Comparison of ENCODE assay signal across 8 mouse cellular contexts in genomic region chr11:95336568-95337128, GRCm38 (mm10). TPM values are rescaled to one million over a fixed set of nuclear protein-coding genes. Genes with fewer than 3 reads are reported as not detected.
A peak's percentile ranks its signal among the peaks of the same experiment; 100 is the strongest.
DNase-seq lines count a peak whose midpoint lies in the region; ATAC-seq and TF ChIP-seq lines count a peak whose summit lies in the region.

Gene Fam117a, plus strand, starts transcription at chr11:95337018.

- DNase-seq in c-Kit-negative CD71-positive TER-119-positive erythroid progenitor cells, embryonic 14.5 days (ENCODE audit: low read depth, low spot score) = peak; percentile 74
- peak; percentile 88 for DNase-seq in forebrain, embryonic 10.5 days (ENCODE audit: extremely low spot score, low spot score)
- DNase-seq in kidney, postnatal 10 days = peak; percentile 92
- DNase-seq in telencephalon, adult 2 months (ENCODE audit: low read depth, low spot score) = peak; percentile 84

- WGBS in forebrain, embryonic 10.5 days = 1% methylated on average over 26 of the region's 27 CpGs
- WGBS in heart, embryonic 14.5 days = under 1% methylated on average over 26 of the region's 27 CpGs
- WGBS in liver, embryonic 15.5 days (ENCODE audit: insufficient replicate concordance) = under 1% methylated on average over 23 of the region's 27 CpGs
- 1% methylated on average over 22 of the region's 27 CpGs for whole genome bisulfite sequencing in neural tube, embryonic 12.5 days

- peak within 1 kb of the TSS; percentile 83 for H3K9ac ChIP-seq in heart, embryonic 14.5 days (ENCODE audit: low read length)
- peak within 1 kb of the TSS; percentile 90 for H3K9ac ChIP-seq in liver, embryonic 15.5 days
- peak within 1 kb of the TSS; percentile 80 for H3K9ac ChIP-seq in neural tube, embryonic 12.5 days

- peak within 1 kb of the TSS; percentile 97 for H3K4me3 ChIP-seq in E14TG2a.4 (replicated peaks; ENCODE audit: low read length)
- peak within 1 kb of the TSS; percentile 98 for H3K4me3 ChIP-seq in forebrain, embryonic 10.5 days
- peak within 1 kb of the TSS; percentile 94 for H3K4me3 ChIP-seq in heart, embryonic 14.5 days (ENCODE audit: control insufficient read depth in 1 of 2, insufficient read depth in 1 of 2, low read depth in 1 of 2, low read length in 2 of 2)
- H3K4me3 ChIP-seq in liver, embryonic 15.5 days (replicated peaks) = peak within 1 kb of the TSS; percentile 91
- peak within 1 kb of the TSS; percentile 88 for H3K4me3 ChIP-seq in neural tube, embryonic 12.5 days

- peak within 1 kb of the TSS; percentile 94 for H3K4me2 ChIP-seq in heart, embryonic 14.5 days (ENCODE audit: low read length)
- H3K4me2 ChIP-seq in liver, embryonic 15.5 days = peak within 1 kb of the TSS; percentile 69
- H3K4me2 ChIP-seq in neural tube, embryonic 12.5 days (replicated peaks) = peak within 1 kb of the TSS; percentile 91

- TF ChIP-seq CTCF in E14TG2a.4 (conservative IDR thresholded peaks at IDR 0.05; ENCODE audit: low read length) = no peak

- H3K36me3 ChIP-seq in E14TG2a.4 (ENCODE audit: insufficient read depth, low read length) = peaks cover 34% of the 10 kb centered on the region
- no peaks in the 10 kb centered on the region for H3K36me3 ChIP-seq in forebrain, embryonic 10.5 days (replicated peaks)
- no peaks in the 10 kb centered on the region for H3K36me3 ChIP-seq in heart, embryonic 14.5 days (ENCODE audit: control insufficient read depth, insufficient read depth, low read length)
- peaks cover 14% of the 10 kb centered on the region for H3K36me3 ChIP-seq in liver, embryonic 15.5 days (replicated peaks)
- H3K36me3 ChIP-seq in neural tube, embryonic 12.5 days = no peaks in the 10 kb centered on the region

- H3K9me3 ChIP-seq in E14TG2a.4 (ENCODE audit: low read length) = no peaks in the 10 kb centered on the region
- H3K9me3 ChIP-seq in forebrain, embryonic 10.5 days = no peaks in the 10 kb centered on the region
- H3K9me3 ChIP-seq in heart, embryonic 14.5 days (ENCODE audit: control insufficient read depth, low read length) = no peaks in the 10 kb centered on the region
- H3K9me3 ChIP-seq in liver, embryonic 15.5 days (replicated peaks) = no peaks in the 10 kb centered on the region
- no peaks in the 10 kb centered on the region for H3K9me3 ChIP-seq in neural tube, embryonic 12.5 days

- H3K27me3 ChIP-seq in E14TG2a.4 (ENCODE audit: insufficient read depth, low read length) = no peaks in the 10 kb centered on the region
- peaks cover 19% of the 10 kb centered on the region for H3K27me3 ChIP-seq in forebrain, embryonic 10.5 days (ENCODE audit: poor library complexity, severe bottlenecking)
- no peaks in the 10 kb centered on the region for H3K27me3 ChIP-seq in heart, embryonic 14.5 days (ENCODE audit: control insufficient read depth, insufficient read depth, low read length)
- no peaks in the 10 kb centered on the region for H3K27me3 ChIP-seq in liver, embryonic 15.5 days
- H3K27me3 ChIP-seq in neural tube, embryonic 12.5 days (replicated peaks) = no peaks in the 10 kb centered on the region

- H3K4me1 ChIP-seq in E14TG2a.4 (replicated peaks; ENCODE audit: low read depth, low read length) = peaks cover 55% of the 10 kb centered on the region
- H3K4me1 ChIP-seq in forebrain, embryonic 10.5 days = peaks cover 47% of the 10 kb centered on the region
- H3K4me1 ChIP-seq in heart, embryonic 14.5 days (ENCODE audit: control insufficient read depth in 2 of 2, insufficient read depth in 2 of 2, low read length in 2 of 2) = peaks cover 0 to 13% of the 10 kb centered on the region in 2 experiments; a peak in 2 of 4 replicates
- H3K4me1 ChIP-seq in liver, embryonic 15.5 days (replicated peaks) = peaks cover 81% of the 10 kb centered on the region
- H3K4me1 ChIP-seq in neural tube, embryonic 12.5 days = peaks cover 22% of the 10 kb centered on the region

- peak; percentile 94 for ATAC-seq in heart, embryonic 14.5 days (ENCODE audit: insufficient number of reproducible peaks, insufficient read depth, low FRiP score, low read depth)
- ATAC-seq in liver, embryonic 15.5 days (ENCODE audit: insufficient read depth) = peak; percentile 79
- ATAC-seq in neural tube, embryonic 12.5 days (ENCODE audit: low FRiP score, low read depth) = peak; percentile 96

- H3K27ac ChIP-seq in forebrain, embryonic 10.5 days = peak within 1 kb of the TSS; percentile 92
- peak within 1 kb of the TSS in 1 of 2 experiments; percentile 48; a peak in 1 of 4 replicates for H3K27ac ChIP-seq in heart, embryonic 14.5 days (replicated peaks in 1 of 2; ENCODE audit: control insufficient read depth in 1 of 2, insufficient read depth in 1 of 2, low read depth in 2 of 2, low read length in 2 of 2)
- H3K27ac ChIP-seq in liver, embryonic 15.5 days (replicated peaks) = peak within 1 kb of the TSS; percentile 97
- H3K27ac ChIP-seq in neural tube, embryonic 12.5 days = no peak within 1 kb of the TSS

RNA-seq across cellular contexts. Expression of gene Fam117a, which starts in this region (rescaled TPM):
- 7.4 and 7.7 TPM in 2 replicates for polyA plus RNA-seq in forebrain, embryonic 10.5 days (2016; fragmentation: Nextera tagmentation; extraction: Ambion mirVana)
- 5.4 and 6.3 TPM in 2 replicates for polyA plus RNA-seq in heart, embryonic 14.5 days (2014; fragmentation: Nextera tagmentation; extraction: Ambion mirVana)
- polyA plus RNA-seq in liver, embryonic 15.5 days (2015; fragmentation: Nextera tagmentation; extraction: Ambion mirVana) = 75.3 and 78.9 TPM in 2 replicates
- polyA plus RNA-seq in neural tube, embryonic 12.5 days (2016; fragmentation: Nextera tagmentation; extraction: Ambion mirVana) = 8.7 and 9.4 TPM in 2 replicates
